7 mouse cellular contexts compared by ENCODE assay signal in the genomic region with DNA sequence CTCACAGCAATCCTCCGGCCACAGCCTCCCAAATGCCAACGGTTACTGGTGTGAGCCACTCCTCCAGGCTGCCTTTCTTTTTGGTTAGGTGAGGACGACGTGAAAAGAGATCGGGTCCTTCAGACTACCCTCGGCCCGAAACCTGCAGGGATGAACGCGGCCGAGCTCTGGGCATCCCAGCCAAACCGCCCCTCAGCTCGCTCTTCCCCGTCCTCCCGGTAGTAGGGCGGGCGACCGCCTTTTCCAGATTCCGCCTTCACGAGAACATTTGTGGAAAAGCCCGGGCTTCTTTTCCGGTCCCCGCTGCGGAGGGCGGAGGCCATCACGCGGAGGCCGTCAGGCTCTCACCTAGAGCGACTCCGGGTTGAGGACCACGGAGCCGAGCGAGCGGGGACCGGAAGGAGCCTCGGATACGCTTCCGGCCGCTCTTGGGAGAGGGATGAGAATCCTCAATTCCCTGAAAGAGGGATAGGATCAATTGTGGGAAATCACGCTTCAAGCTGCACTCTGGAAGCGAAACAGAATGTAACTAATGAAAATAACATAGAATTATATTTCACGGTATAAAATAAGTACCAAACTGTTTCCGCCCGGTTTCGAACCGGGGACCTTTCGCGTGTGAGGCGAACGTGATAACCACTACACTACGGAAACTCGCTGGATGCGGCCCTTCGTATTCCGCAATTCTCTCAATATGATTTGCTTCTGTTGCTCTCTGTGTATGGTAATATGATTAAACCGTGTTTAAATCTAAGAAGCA. TPM values are rescaled to one million over a fixed set of nuclear protein-coding genes. Genes with fewer than 3 reads are reported as not detected.
A peak's percentile ranks its signal among the peaks of the same experiment; 100 is the strongest.
DNase-seq lines count a peak whose midpoint lies in the region; ATAC-seq and TF ChIP-seq lines count a peak whose summit lies in the region.

No protein-coding gene starts in this region.

- TF ChIP-seq CTCF in embryonic fibroblast, embryonic 13.5 days (IDR thresholded peaks at IDR 0.05; ENCODE audit: borderline replicate concordance, insufficient read depth, low read length) = no peak

- peak overlapping the region; percentile 95 for H3K27ac ChIP-seq in embryonic fibroblast, embryonic 13.5 days (ENCODE audit: insufficient read depth, low read length)
- peak overlapping the region; percentile 94 for H3K27ac ChIP-seq in heart, embryonic 10.5 days
- peak overlapping the region; percentile 100 for H3K27ac ChIP-seq in kidney, embryonic 15.5 days

- peaks cover 4% of the 10 kb centered on the region for H3K4me1 ChIP-seq in embryonic fibroblast, embryonic 13.5 days (ENCODE audit: control insufficient read depth, insufficient read depth, low read length)
- H3K4me1 ChIP-seq in heart, embryonic 10.5 days = peaks cover 10% of the 10 kb centered on the region
- H3K4me1 ChIP-seq in kidney, embryonic 15.5 days = peaks cover 12% of the 10 kb centered on the region; the same call in 1 of the 2 replicates

- WGBS in heart, embryonic 10.5 days = under 1% methylated on average over 55 of the region's 55 CpGs
- under 1% methylated on average over 55 of the region's 55 CpGs for WGBS in kidney, embryonic 15.5 days

- peak; percentile 94 for ATAC-seq in kidney, embryonic 15.5 days (replicated peaks; ENCODE audit: low FRiP score)

- H3K27me3 ChIP-seq in heart, embryonic 10.5 days (ENCODE audit: insufficient read depth, poor library complexity, severe bottlenecking) = no peaks in the 10 kb centered on the region
- no peaks in the 10 kb centered on the region for H3K27me3 ChIP-seq in kidney, embryonic 15.5 days

- peak overlapping the region; percentile 87 for H3K9ac ChIP-seq in kidney, embryonic 15.5 days

- peak overlapping the region; percentile 75 for H3K4me3 ChIP-seq in embryonic fibroblast, embryonic 13.5 days (ENCODE audit: insufficient read depth, low read length)
- H3K4me3 ChIP-seq in heart, embryonic 10.5 days = peak overlapping the region; percentile 69
- H3K4me3 ChIP-seq in kidney, embryonic 15.5 days (replicated peaks) = peak overlapping the region; percentile 78

- peak overlapping the region; percentile 78 for H3K4me2 ChIP-seq in kidney, embryonic 15.5 days

- H3K9me3 ChIP-seq in heart, embryonic 10.5 days = no peaks in the 10 kb centered on the region
- no peaks in the 10 kb centered on the region for H3K9me3 ChIP-seq in kidney, embryonic 15.5 days (replicated peaks)

- peak; percentile 61 for TF ChIP-seq POLR2A in embryonic fibroblast, embryonic 13.5 days (IDR thresholded peaks at IDR 0.05; ENCODE audit: low read depth, low read length)

- peak; percentile 88 to 90 for DNase-seq in adrenal gland, postnatal 36 days
- DNase-seq in heart, embryonic 10.5 days (ENCODE audit: low spot score) = peak; percentile 94
- DNase-seq in liver = peak; percentile 91
- DNase-seq in monocyte, adult 2 months (ENCODE audit: low read depth in 1 of 2, low spot score in 2 of 2) = peak; percentile 68 to 91
- peak; percentile 88 to 93 for DNase-seq in spleen, postnatal 14 days (ENCODE audit: low spot score in 2 of 2)

- no peaks in the 10 kb centered on the region for H3K36me3 ChIP-seq in heart, embryonic 10.5 days
- no peaks in the 10 kb centered on the region for H3K36me3 ChIP-seq in kidney, embryonic 15.5 days

RNA-seq across cellular contexts. Expression of gene Btn1a1, which starts 20.0 kb away (rescaled TPM):
- total RNA-seq in adrenal gland, postnatal 36 days (2021) = not detected
- not detected in 2 replicates for polyA plus RNA-seq in embryonic fibroblast, embryonic 13.5 days (2011; ENCODE audit: insufficient read length, low read depth, missing spikeins)
- 0.04 and 0.96 TPM in 2 replicates for polyA plus RNA-seq in heart, embryonic 10.5 days (2016; fragmentation: Nextera tagmentation; extraction: Ambion mirVana)
- polyA plus RNA-seq in kidney, embryonic 15.5 days (2015; fragmentation: Nextera tagmentation; extraction: Ambion mirVana) = 0.08 and 0.12 TPM in 2 replicates

RNA-seq across cellular contexts. Expression of gene Abt1, which starts 22.1 kb away (rescaled TPM):
- 1 to 10 TPM; 6.9 to 8.3 TPM for total RNA-seq in adrenal gland, postnatal 36 days (2021)
- 4.2 and 4.7 TPM in 2 replicates for polyA plus RNA-seq in embryonic fibroblast, embryonic 13.5 days (2011; ENCODE audit: insufficient read length, low read depth, missing spikeins)
- polyA plus RNA-seq in heart, embryonic 10.5 days (2016; fragmentation: Nextera tagmentation; extraction: Ambion mirVana) = 10.1 and 13.0 TPM in 2 replicates
- 13.5 and 13.7 TPM in 2 replicates for polyA plus RNA-seq in kidney, embryonic 15.5 days (2015; fragmentation: Nextera tagmentation; extraction: Ambion mirVana)

RNA-seq across cellular contexts. Expression of gene Btn2a2, which starts 42.9 kb away (rescaled TPM):
- total RNA-seq in adrenal gland, postnatal 36 days (2021) = not detected
- not detected in 2 replicates for polyA plus RNA-seq in embryonic fibroblast, embryonic 13.5 days (2011; ENCODE audit: insufficient read length, low read depth, missing spikeins)
- polyA plus RNA-seq in heart, embryonic 10.5 days (2016; fragmentation: Nextera tagmentation; extraction: Ambion mirVana) = 0.30 and 0.75 TPM in 2 replicates
- polyA plus RNA-seq in kidney, embryonic 15.5 days (2015; fragmentation: Nextera tagmentation; extraction: Ambion mirVana) = 0.55 and 0.71 TPM in 2 replicates

Comparison
In these comparisons a context has a peak if more than half of its experiments do, and no peak if none do; other contexts are left out.
1. Peak in every context shown above with its lines: DNase-seq, ATAC-seq, H3K4me3 ChIP-seq and H3K27ac ChIP-seq.